Mouse (Mus musculus): ENCODE measurements around the gene Sergef.

The Sergef gene

DNA sequence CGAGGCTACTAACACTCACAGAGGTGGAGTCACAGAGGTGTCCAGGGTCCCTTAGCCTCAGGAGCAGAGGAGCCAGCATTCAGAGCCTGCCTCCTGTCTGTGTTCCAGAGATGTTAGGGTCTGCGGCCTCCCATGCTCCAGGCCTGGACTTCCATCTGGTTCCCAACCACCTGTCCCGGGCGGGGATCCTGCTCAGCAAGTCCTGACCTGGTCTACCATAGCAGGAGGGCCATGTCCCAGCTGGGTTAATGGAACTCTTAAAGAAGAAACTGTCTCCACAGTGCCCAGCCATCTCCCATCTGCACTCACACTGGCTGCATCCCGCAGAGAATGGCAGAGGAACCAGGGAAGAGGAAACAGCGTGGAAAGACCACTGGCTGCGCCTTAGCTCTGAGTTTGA, 234.9 kb downstream of the Sergef start:
- DNase-seq (ENCODE audit: low read depth, low spot score): no peak

- DNase-seq (ENCODE audit: low read depth, low spot score): peak; percentile 48
Observed at GRCm38 (mm10) chr7:46403616-46404485, 235.8 kb downstream of the Sergef start.

DNA sequence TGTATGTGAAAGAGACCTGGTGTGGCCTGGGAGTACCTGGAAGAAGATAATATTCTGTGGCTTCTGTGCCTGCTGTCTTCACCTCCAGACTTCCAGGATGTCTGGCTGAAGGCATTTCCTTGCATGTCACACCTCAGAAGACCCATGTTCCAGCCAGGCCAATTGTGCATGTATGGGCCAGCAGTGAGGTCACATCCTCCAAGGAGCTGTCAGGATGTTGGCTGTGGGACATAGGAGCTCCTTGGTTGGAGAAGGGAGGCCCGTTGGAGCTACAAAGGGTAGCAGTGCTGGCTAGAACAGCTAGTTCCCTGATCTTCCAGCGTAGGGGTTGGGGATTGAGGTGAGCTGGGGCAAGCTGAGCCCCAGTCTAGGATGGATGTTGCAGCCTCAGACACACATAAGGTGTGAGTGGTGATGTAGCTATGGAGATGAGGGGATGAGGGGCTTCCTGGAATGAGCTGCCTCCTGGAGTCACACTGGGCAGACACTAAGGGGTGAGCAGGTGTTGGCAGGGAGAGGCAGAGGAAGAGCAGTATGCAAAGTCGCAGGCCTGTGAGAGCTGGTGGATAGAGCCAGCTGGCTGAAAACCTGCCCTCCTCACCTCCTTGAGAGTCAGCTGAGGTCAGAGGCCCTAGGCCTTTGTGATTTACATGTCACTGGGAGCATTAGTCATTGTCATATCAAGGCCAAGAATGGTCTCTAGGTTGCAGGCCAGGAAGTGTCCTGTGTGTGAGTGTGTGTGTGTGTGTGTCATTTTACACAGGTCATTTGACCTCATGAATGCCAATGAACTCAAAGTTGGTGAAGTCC, 238.0 kb downstream of the Sergef start:
- DNase-seq (ENCODE audit: low read depth, low spot score): no peak

DNA sequence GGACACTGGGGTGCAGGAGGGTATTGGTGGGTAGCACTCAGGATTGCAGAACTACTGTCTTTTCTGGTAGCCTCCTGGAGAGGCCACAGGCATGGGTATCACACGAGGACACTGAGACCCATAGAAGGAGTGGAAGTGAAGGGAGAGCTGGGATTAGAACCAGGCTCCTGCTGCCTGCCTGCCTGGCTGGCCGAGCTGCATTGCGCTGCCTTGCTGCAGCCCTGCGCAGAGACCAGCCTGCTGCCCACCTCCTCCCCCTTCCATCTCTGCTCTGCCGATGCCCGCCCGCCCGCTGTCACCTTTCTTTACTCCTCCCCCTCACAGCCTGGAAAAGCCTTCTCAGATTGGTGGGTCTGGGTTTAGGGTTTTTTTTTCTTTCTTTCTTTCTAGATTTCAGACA, 239.3 kb downstream of the Sergef start:
- no peak for DNase-seq (ENCODE audit: low read depth, low spot score)

GRCm38 (mm10) chr7:46399676-46400075, 239.9 kb downstream of the Sergef start:
- no peak for DNase-seq (ENCODE audit: low read depth, low spot score)

- DNase-seq (ENCODE audit: low read depth, low spot score): no peak
Observed at GRCm38 (mm10) chr7:46398612-46399011, 241.0 kb downstream of the Sergef start.

DNA sequence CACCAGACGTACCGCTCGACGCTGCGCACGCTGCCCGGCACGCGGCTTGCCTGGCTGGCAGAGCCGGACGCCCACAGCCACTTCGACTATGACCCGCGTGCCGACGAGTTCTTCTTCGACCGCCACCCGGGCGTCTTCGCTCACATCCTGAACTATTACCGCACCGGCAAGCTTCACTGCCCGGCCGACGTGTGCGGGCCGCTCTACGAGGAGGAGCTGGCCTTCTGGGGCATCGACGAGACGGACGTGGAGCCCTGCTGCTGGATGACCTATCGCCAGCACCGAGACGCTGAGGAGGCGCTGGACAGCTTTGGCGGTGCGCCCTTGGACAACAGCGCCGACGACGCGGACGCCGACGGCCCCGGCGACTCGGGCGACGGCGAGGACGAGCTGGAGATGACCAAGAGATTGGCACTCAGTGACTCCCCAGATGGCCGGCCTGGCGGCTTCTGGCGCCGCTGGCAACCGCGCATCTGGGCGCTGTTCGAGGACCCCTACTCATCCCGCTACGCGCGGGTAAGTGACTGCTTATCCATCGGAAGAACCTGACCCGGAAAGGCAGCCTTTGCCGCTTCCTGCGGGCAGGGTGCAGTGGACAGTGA, 241.8 kb downstream of the Sergef start:
- no peak for DNase-seq (ENCODE audit: low read depth, low spot score)

DNA sequence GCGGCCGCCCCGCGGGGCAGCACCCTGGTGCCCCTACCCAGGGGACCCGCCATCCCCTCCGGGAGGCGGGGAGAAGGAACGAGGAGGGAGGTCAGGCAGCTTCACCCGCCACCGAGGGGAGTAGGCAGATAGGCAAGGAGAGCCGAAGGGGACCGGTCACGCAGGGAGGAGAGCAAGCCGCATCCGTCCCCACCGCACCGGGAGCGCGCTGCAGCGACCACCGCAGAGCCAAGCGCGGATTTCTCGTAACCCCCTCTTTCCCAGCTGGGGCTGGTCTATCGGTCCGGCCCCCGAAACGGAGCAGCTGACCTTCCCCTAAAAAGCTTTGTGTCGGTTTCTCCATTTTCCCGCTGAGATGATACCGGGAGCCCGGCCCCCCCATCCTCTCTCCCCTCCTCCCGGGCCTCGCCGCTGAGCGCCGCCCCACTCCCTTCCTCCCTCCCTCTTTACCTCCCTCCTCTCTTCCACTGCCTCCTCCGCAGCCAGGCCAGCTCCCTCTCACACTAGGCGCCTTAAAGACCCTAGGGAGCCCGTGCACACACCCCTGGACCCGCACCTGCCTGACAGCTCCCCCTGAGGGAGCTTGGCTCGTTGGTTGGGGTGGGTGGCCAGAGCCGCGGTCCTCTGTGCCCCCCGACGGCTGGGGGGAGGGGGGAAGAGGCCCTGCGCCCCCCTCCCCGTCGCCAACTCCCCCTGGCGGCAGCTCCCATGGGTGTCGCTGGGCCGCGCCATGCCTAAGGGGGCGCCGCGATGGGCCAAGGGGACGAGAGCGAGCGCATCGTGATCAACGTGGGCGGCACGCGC, 242.5 kb downstream of the Sergef start:
- peak; percentile 50 for DNase-seq (ENCODE audit: low read depth, low spot score)

GRCm38 (mm10) chr7:46396231-46396927, 243.2 kb downstream of the Sergef start, which contains the start of gene Kcnc1:
Kcnc1 (plus strand) TSS chr7:46396497.
- DNase-seq (ENCODE audit: low read depth, low spot score): peak; percentile 90

GRCm38 (mm10) chr7:46395571-46395970, 244.0 kb downstream of the Sergef start:
- no peak for DNase-seq (ENCODE audit: low read depth, low spot score)

DNA sequence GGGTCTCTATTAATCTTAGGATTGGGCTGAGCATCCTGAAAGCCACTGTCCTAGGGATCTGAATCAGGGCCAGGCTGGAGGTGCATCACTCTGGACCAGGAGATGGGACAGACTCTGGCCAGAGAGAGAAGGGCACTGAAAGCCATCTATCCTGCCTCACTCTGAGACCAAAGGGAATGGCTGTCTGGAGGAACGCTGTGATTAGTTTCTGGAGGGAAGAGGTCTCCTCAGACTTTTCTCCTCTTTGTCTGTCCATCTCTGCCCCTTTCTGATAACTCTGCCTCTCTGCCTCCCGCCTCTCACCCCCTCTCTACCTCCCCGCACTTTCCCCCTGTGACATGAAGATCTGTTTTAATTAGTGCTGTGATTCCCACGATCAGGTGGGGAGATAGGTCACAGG, 244.7 kb downstream of the Sergef start:
- DNase-seq (ENCODE audit: low read depth, low spot score): no peak

DNA sequence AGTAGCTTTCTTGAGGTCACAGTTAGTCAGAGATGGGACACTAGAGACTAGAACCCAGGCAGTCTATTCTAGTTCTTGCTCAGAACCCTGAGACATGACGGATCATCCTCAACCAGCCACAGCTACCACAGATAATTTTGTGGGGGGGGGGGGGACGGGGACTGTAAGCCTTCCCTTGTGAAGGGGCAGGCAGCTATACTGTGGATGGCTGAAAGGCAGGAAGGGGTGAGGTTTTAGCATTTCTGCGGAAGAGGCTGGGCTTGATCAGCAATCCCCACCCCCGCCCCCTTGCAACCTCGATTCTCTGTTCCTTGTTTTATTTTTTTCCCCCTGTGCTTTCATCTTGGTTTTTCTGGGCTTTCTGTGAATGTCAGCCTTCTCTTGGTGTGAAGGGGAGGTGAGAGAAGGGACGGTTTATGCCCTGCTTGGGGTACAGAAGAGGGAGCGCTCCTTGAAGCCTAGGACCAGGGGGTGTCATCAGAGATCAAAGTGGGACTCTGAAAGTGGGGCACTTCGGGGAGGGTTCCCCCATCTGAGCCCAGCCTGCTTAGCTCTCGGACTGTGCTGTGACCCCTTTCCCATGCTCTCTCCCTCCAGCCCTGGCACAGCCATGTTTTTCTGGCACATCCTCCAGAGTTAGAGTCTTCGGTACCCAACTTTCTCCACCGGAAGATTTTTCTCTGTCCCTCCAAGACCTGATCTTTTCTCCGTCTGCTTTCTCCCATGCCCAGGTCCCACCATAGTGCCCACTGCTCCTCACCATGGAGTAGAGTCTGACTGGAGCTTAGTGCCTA, 245.7 kb downstream of the Sergef start:
- DNase-seq (ENCODE audit: low read depth, low spot score): no peak
